Mouse (Mus musculus): ENCODE results near the gene Cbln3.

DNA sequence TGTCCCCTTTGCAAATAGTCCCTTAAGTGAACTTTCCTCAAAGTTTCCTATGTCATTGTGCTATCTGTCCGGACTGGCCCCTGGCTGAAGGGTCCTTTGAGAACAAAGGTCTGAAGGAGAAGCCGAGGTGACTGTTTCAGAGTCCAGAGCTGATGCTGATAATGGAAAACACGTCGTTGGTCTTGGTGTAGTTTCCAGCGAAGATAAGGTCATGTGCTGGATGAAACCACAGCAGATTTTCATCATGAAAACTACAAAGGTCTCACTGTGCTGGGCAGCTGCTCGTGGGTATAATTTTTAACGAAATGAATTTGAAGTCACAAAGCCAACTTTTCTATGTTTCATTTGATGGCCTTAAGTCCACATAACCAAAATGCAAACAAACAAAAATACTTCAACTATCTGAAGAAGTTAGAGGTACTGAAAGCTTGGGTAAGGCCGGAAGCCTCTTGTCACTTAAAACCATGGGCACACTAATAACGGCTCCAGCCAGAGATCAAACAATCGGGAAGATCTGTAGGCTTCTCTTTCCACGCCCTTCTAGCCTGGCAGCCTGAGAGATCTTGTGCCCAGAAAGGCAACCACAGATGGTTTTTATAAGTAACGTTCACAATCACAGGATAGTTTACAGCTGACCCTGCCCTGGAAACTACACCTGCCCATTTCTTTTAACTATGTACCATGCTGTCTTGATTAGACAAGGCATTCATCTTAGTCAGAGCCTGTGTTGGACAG is 45.2 kb upstream of the Cbln3 start:
- TF ChIP-seq CTCF (IDR thresholded peaks at IDR 0.05; ENCODE audit: control insufficient read depth, insufficient read depth, insufficient read length) (no peak), USF1 (IDR thresholded peaks at IDR 0.05; ENCODE audit: low read depth) (no peak), MYOD1 (IDR thresholded peaks at IDR 0.05; ENCODE audit: control insufficient read depth, insufficient read length, low read depth) (no peak), CEBPB (IDR thresholded peaks at IDR 0.05; ENCODE audit: low read depth) (no peak)

Data from C2C12 (cell line).